Mouse (Mus musculus): Measurements from ENCODE around the gene Arid1b. TPM values are rescaled to one million over a fixed set of nuclear protein-coding genes. Genes with fewer than 3 reads are reported as not detected.

Gene Arid1b
- total and polyA plus RNA-seq, 2 experiments: 9.7 to 11.7 TPM

GRCm38 (mm10) chr17:5033346-5033745, 39.2 kb downstream of the Arid1b start:
- Histone ChIP-seq H3K79me2 (ENCODE audit: control insufficient read depth, insufficient read depth, low read length) (peaks cover 50% of the 10 kb centered on the region; the same call in 1 of the 2 replicates), H3K4me3 (ENCODE audit: insufficient read depth, low read depth, low read length) (no peak overlapping the region), H3K9ac (ENCODE audit: low read depth, low read length) (no peak overlapping the region), H3K36me3 (ENCODE audit: control insufficient read depth, insufficient read depth, low read length) (no peaks in the 10 kb centered on the region), H3K4me1 (ENCODE audit: control insufficient read depth, insufficient read depth, low read length) (peaks cover 4% of the 10 kb centered on the region), H3K27me3 (ENCODE audit: control insufficient read depth, insufficient read depth, low read length) (no peaks in the 10 kb centered on the region), H3K27ac (replicated peaks; ENCODE audit: insufficient read depth, low read depth, low read length) (no peak overlapping the region)
- DNase-seq (ENCODE audit: extremely low read depth, low read depth, low spot score): no peak
- WGBS: 82% methylated on average over 3 of the region's 3 CpGs
- no peak for TF ChIP-seq POLR2A (IDR thresholded peaks at IDR 0.05; ENCODE audit: extremely low read depth, insufficient read depth, low read length)
- no peak for TF ChIP-seq CTCF (IDR thresholded peaks at IDR 0.05; ENCODE audit: low read depth, low read length)

GRCm38 (mm10) chr17:5034201-5034600, 40.1 kb downstream of the Arid1b start:
- TF ChIP-seq CTCF (IDR thresholded peaks at IDR 0.05; ENCODE audit: low read depth, low read length): no peak
- no peak for TF ChIP-seq POLR2A (IDR thresholded peaks at IDR 0.05; ENCODE audit: extremely low read depth, insufficient read depth, low read length)
- no peak for DNase-seq (ENCODE audit: extremely low read depth, low read depth, low spot score)
- Histone ChIP-seq H3K27ac (replicated peaks; ENCODE audit: insufficient read depth, low read depth, low read length) (no peak overlapping the region), H3K4me1 (ENCODE audit: control insufficient read depth, insufficient read depth, low read length) (peaks cover 6% of the 10 kb centered on the region; the same call in 1 of the 2 replicates), H3K9ac (ENCODE audit: low read depth, low read length) (no peak overlapping the region), H3K27me3 (ENCODE audit: control insufficient read depth, insufficient read depth, low read length) (no peaks in the 10 kb centered on the region), H3K79me2 (ENCODE audit: control insufficient read depth, insufficient read depth, low read length) (peaks cover 50% of the 10 kb centered on the region), H3K4me3 (ENCODE audit: insufficient read depth, low read depth, low read length) (no peak overlapping the region), H3K36me3 (ENCODE audit: control insufficient read depth, insufficient read depth, low read length) (no peaks in the 10 kb centered on the region)
- 81% methylated on average over 3 of the region's 3 CpGs for WGBS

- WGBS: 44% methylated on average over 2 of the region's 2 CpGs
- peaks cover 6% of the 10 kb centered on the region; the same call in 1 of the 2 replicates for H3K36me3 ChIP-seq (ENCODE audit: control insufficient read depth, insufficient read depth, low read length)
- H3K4me1 ChIP-seq (ENCODE audit: control insufficient read depth, insufficient read depth, low read length): peaks cover 6% of the 10 kb centered on the region; the same call in 1 of the 2 replicates
- DNase-seq (ENCODE audit: extremely low read depth, low read depth, low spot score): peak; percentile 23
- TF ChIP-seq POLR2A (IDR thresholded peaks at IDR 0.05; ENCODE audit: extremely low read depth, insufficient read depth, low read length) (no peak), CTCF (IDR thresholded peaks at IDR 0.05; ENCODE audit: low read depth, low read length) (no peak)
- H3K9ac ChIP-seq (ENCODE audit: low read depth, low read length): no peak overlapping the region
- peaks cover 50% of the 10 kb centered on the region for H3K79me2 ChIP-seq (ENCODE audit: control insufficient read depth, insufficient read depth, low read length)
- no peak overlapping the region for H3K4me3 ChIP-seq (ENCODE audit: insufficient read depth, low read depth, low read length)
- no peak overlapping the region for H3K27ac ChIP-seq (replicated peaks; ENCODE audit: insufficient read depth, low read depth, low read length)
- H3K27me3 ChIP-seq (ENCODE audit: control insufficient read depth, insufficient read depth, low read length): no peaks in the 10 kb centered on the region
Observed at GRCm38 (mm10) chr17:5036200-5036835, 42.2 kb downstream of the Arid1b start.

- H3K36me3 ChIP-seq (ENCODE audit: control insufficient read depth, insufficient read depth, low read length): peaks cover 6% of the 10 kb centered on the region; the same call in 1 of the 2 replicates
- no peak overlapping the region for H3K9ac ChIP-seq (ENCODE audit: low read depth, low read length)
- H3K27me3 ChIP-seq (ENCODE audit: control insufficient read depth, insufficient read depth, low read length): no peaks in the 10 kb centered on the region
- H3K79me2 ChIP-seq (ENCODE audit: control insufficient read depth, insufficient read depth, low read length): peaks cover 50% of the 10 kb centered on the region
- 82% methylated on average over 8 of the region's 8 CpGs for WGBS
- no peak for DNase-seq (ENCODE audit: extremely low read depth, low read depth, low spot score)
- TF ChIP-seq POLR2A (IDR thresholded peaks at IDR 0.05; ENCODE audit: extremely low read depth, insufficient read depth, low read length): no peak
- no peak for TF ChIP-seq CTCF (IDR thresholded peaks at IDR 0.05; ENCODE audit: low read depth, low read length)
- H3K4me1 ChIP-seq (ENCODE audit: control insufficient read depth, insufficient read depth, low read length): peaks cover 6% of the 10 kb centered on the region; the same call in 1 of the 2 replicates
- H3K4me3 ChIP-seq (ENCODE audit: insufficient read depth, low read depth, low read length): no peak overlapping the region
- H3K27ac ChIP-seq (replicated peaks; ENCODE audit: insufficient read depth, low read depth, low read length): no peak overlapping the region
Observed at GRCm38 (mm10) chr17:5037199-5037598, 43.1 kb downstream of the Arid1b start.

- no peak for TF ChIP-seq CTCF (IDR thresholded peaks at IDR 0.05; ENCODE audit: low read depth, low read length)
- no peak for TF ChIP-seq POLR2A (IDR thresholded peaks at IDR 0.05; ENCODE audit: extremely low read depth, insufficient read depth, low read length)
- Histone ChIP-seq H3K79me2 (ENCODE audit: control insufficient read depth, insufficient read depth, low read length) (peaks cover 49% of the 10 kb centered on the region), H3K27ac (replicated peaks; ENCODE audit: insufficient read depth, low read depth, low read length) (no peak overlapping the region), H3K36me3 (ENCODE audit: control insufficient read depth, insufficient read depth, low read length) (peaks cover 6% of the 10 kb centered on the region; the same call in 1 of the 2 replicates), H3K4me1 (ENCODE audit: control insufficient read depth, insufficient read depth, low read length) (peaks cover 4% of the 10 kb centered on the region; the same call in 1 of the 2 replicates), H3K9ac (ENCODE audit: low read depth, low read length) (no peak overlapping the region), H3K4me3 (ENCODE audit: insufficient read depth, low read depth, low read length) (no peak overlapping the region), H3K27me3 (ENCODE audit: control insufficient read depth, insufficient read depth, low read length) (no peaks in the 10 kb centered on the region)
- 84% methylated on average over 2 of the region's 2 CpGs for WGBS
- no peak for DNase-seq (ENCODE audit: extremely low read depth, low read depth, low spot score)
Observed at GRCm38 (mm10) chr17:5039826-5040225, 45.7 kb downstream of the Arid1b start.

GRCm38 (mm10) chr17:5043871-5044270, 49.7 kb downstream of the Arid1b start:
- 41% methylated on average over 7 of the region's 7 CpGs for WGBS
- DNase-seq (ENCODE audit: extremely low read depth, low read depth, low spot score): peak; percentile 44
- no peak for TF ChIP-seq POLR2A (IDR thresholded peaks at IDR 0.05; ENCODE audit: extremely low read depth, insufficient read depth, low read length)
- TF ChIP-seq CTCF (IDR thresholded peaks at IDR 0.05; ENCODE audit: low read depth, low read length): no peak
- peaks cover 6% of the 10 kb centered on the region; the same call in 1 of the 2 replicates for H3K36me3 ChIP-seq (ENCODE audit: control insufficient read depth, insufficient read depth, low read length)
- H3K27ac ChIP-seq (replicated peaks; ENCODE audit: insufficient read depth, low read depth, low read length): no peak overlapping the region
- H3K79me2 ChIP-seq (ENCODE audit: control insufficient read depth, insufficient read depth, low read length): peaks cover 39% of the 10 kb centered on the region
- H3K4me3 ChIP-seq (ENCODE audit: insufficient read depth, low read depth, low read length): no peak overlapping the region
- no peak overlapping the region for H3K9ac ChIP-seq (ENCODE audit: low read depth, low read length)
- no peaks in the 10 kb centered on the region for H3K27me3 ChIP-seq (ENCODE audit: control insufficient read depth, insufficient read depth, low read length)
- 0 out of 2 replicates have a peak, but pooled peaks cover 2% of the 10 kb centered on the region for H3K4me1 ChIP-seq (ENCODE audit: control insufficient read depth, insufficient read depth, low read length)
